Mouse (Mus musculus) hindbrain, embryonic 13.5 days (tissue): ENCODE results near the gene Gpm6b. TPM values are rescaled to one million over a fixed set of nuclear protein-coding genes. Genes with fewer than 3 reads are reported as not detected.

Experiments
- ATAC-seq: fragments of 200-750 bp; cut with Nextera tagmentation; 2 replicates; pipeline ENCODE4 v1.8.0; 2017; ENCODE audit warnings: moderate TSS enrichment; ENCODE audit not compliant: low FRiP score
- H3K27ac ChIP-seq: fragments of 300-500 bp; sonication (generic); 2 replicates; pipeline ENCODE4 v1.5.1; 2015; ENCODE audit warnings: inconsistent platforms, mild to moderate bottlenecking, moderate library complexity
- H3K27me3 ChIP-seq: fragments of 300-500 bp; sonication (generic); 2 replicates; pipeline ENCODE4 v1.6.1; 2015; ENCODE audit warnings: mild to moderate bottlenecking, inconsistent platforms
- H3K36me3 ChIP-seq: fragments of 300-500 bp; sonication (generic); 2 replicates; pipeline ENCODE4 v1.6.1; 2015; ENCODE audit warnings: mild to moderate bottlenecking, inconsistent platforms
- H3K4me1 ChIP-seq: fragments of 300-500 bp; sonication (generic); replicated peaks from 2 replicates; pipeline ENCODE4 v1.6.1; 2015; ENCODE audit warnings: inconsistent platforms
- H3K4me2 ChIP-seq: fragments of 300-500 bp; sonication (generic); 2 replicates; pipeline ENCODE4 v1.6.1; 2015; ENCODE audit warnings: inconsistent platforms, mild to moderate bottlenecking, moderate library complexity
- H3K4me3 ChIP-seq: fragments of 300-500 bp; sonication (generic); 2 replicates; pipeline ENCODE4 v1.5.1; 2015; ENCODE audit warnings: mild to moderate bottlenecking, inconsistent platforms
- H3K9ac ChIP-seq: fragments of 300-500 bp; sonication (generic); 2 replicates; pipeline ENCODE4 v1.6.1; 2015; ENCODE audit warnings: mild to moderate bottlenecking, inconsistent platforms
- H3K9me3 ChIP-seq: fragments of 300-500 bp; sonication (generic); 2 replicates; pipeline ENCODE4 v1.6.1; 2016; ENCODE audit warnings: inconsistent platforms
- WGBS: fragments of 180-500 bp; shearing (Covaris S2); methylation state at CpG from one replicate; pipeline ENCODE4 v1.1.7; 2015; 5-methylcytosine and 5-hydroxymethylcytosine counted together
- polyA plus RNA-seq: library from polyadenylated mRNA; unstranded; fragments of >200 nt; fragmentation: Nextera tagmentation; extraction: Ambion mirVana; gene quantifications from 2 replicates; pipeline ENCODE4 v1.2.1, GENCODE M21; 2015

Gpm6b gene
- polyA plus RNA-seq, result 264 and 282 TPM in 2 replicates

DNA sequence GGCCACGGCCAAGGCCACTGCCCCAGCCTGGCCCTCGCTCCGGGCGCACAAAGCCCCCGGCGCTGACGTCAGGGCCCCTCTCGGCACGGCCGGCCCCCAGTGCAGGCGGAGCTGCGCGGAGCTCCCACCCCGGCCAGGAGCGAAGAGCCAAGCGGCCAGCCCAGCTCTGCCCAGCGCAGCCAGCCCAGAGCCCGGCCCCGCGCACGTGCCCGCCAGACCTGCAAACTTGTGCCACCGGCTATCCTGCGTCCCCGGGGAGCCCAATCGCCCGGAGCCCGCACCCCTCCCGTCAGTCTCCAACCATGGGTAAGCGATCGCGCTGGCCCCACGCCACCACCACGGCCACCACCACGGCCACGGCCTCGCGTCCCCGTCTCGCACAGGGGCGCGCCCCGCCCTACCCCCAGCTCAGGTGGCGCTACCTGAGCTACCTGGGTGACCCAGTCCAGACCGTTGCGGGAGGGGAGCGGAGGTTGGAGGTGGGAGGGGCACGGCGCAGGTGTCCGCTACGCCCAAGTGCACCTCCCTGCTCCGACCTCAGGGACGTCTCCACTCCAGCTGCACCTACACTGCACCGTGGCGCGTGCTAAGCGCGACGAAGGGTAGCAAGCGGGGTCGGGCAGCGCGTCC is at the start of gene Gpm6b:
Gene Gpm6b, plus strand, starts transcription at position 81 of the 630 bp plus-strand sequence.
- H3K4me1 ChIP-seq, result no peaks in the 10 kb centered on the region
- H3K9me3 ChIP-seq, result no peaks in the 10 kb centered on the region
- H3K4me3 ChIP-seq, result peak within 1 kb of the TSS; percentile 57
- peak within 1 kb of the TSS; percentile 78 for H3K9ac ChIP-seq
- peak within 1 kb of the TSS; percentile 69 for H3K4me2 ChIP-seq
- WGBS, result 35% methylated on average over 45 of the region's 63 CpGs
- H3K27me3 ChIP-seq, result peaks cover 18% of the 10 kb centered on the region
- no peaks in the 10 kb centered on the region for H3K36me3 ChIP-seq
- peak within 1 kb of the TSS; percentile 12 for H3K27ac ChIP-seq
- ATAC-seq, result peak; percentile 93

DNA sequence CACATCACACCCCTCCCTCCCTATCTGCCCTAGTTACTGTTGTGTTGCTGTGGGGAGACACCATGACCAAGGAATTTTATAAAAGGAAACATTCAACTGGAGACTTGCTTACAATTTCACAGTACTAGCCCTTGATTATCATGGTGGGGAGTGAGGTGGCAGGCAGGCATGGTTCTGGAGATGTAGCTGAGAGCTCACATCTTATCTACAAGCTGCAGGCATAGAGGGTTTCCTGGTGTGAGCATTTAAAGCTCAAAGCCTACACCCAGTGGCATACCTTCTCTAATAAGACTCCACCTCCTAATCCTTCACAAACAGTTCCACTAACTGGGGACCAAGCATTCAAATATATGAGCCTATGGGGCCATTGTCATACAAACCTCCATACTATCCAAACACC is 42.4 kb upstream of the Gpm6b start:
- no peak overlapping the region for H3K4me2 ChIP-seq
- no peaks in the 10 kb centered on the region for H3K4me1 ChIP-seq
- H3K9me3 ChIP-seq, result no peaks in the 10 kb centered on the region
- no peak overlapping the region for H3K27ac ChIP-seq
- no peaks in the 10 kb centered on the region for H3K27me3 ChIP-seq
- no peak overlapping the region for H3K9ac ChIP-seq
- no peak for ATAC-seq
- no peak overlapping the region for H3K4me3 ChIP-seq
- no peaks in the 10 kb centered on the region for H3K36me3 ChIP-seq

DNA sequence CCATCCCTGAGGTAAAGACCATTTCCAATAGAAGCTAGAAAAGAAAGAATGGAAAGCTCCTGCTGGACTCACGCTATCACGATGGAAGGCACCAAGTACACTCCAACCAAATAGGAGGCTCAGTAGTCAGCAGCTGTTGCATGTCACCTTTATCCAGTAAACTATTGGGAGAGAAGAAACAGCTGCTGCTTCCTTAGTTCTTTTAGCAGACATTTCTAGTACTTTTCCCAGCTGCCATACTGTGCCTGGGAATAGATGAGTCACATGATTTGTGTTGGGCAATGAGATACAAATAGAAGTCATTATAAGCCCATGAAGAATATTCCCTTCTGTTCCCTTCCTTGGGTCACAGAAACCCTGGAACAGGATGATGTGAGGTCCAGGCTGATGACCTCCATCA is 40.4 kb upstream of the Gpm6b start:
- H3K27ac ChIP-seq, result no peak overlapping the region
- H3K4me3 ChIP-seq, result no peak overlapping the region
- no peak overlapping the region for H3K9ac ChIP-seq
- no peak for ATAC-seq
- no peak overlapping the region for H3K4me2 ChIP-seq
- no peaks in the 10 kb centered on the region for H3K36me3 ChIP-seq
- WGBS, result 96% methylated on average over 2 of the region's 2 CpGs
- H3K9me3 ChIP-seq, result no peaks in the 10 kb centered on the region
- H3K4me1 ChIP-seq, result no peaks in the 10 kb centered on the region
- no peaks in the 10 kb centered on the region for H3K27me3 ChIP-seq

DNA sequence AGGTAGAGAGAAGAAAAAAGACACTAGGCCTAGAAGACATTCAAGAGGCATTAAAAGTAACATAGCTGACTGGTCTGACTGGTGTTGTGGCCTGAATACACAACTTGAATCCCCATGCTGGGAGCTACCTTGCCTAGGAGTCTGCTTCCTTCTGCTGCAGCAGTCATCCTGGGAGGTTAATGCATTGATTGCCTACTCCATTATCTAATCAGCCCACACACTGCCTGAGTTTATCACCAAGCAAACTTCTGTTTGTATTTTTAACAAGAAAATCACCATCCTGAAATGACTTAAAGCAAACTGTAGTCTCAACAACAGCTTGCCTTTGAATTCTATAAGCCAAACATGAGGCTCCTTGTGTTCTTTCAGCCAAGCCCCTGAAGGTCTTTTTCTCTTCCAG is 38.9 kb upstream of the Gpm6b start:
- no peak overlapping the region for H3K27ac ChIP-seq
- no peaks in the 10 kb centered on the region for H3K4me1 ChIP-seq

DNA sequence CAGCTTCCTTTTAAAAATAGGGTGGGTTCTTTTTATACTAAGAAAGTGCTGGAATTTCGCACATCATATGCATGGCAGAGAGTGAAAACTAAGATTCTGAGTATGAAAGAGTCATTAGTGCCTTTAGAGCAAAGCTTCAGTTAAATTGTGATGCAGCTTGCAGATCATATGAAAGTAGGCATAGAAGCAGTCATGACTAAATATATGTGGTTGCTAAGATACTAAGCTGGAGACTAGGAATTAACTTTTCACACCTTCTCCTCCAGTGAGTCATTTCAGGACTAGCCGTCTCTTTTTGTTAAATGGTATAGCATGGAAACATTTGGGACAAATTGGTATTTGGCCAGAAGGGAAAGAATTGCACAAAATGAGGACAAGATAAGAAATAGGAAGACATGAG is 24.1 kb upstream of the Gpm6b start:
- H3K4me3 ChIP-seq, result no peak overlapping the region
- no peak overlapping the region for H3K9ac ChIP-seq
- no peaks in the 10 kb centered on the region for H3K9me3 ChIP-seq
- no peak overlapping the region for H3K4me2 ChIP-seq
- H3K36me3 ChIP-seq, result no peaks in the 10 kb centered on the region
- ATAC-seq, result no peak
- WGBS, result 84% methylated on average over 2 of the region's 2 CpGs
- H3K4me1 ChIP-seq, result no peaks in the 10 kb centered on the region
- H3K27me3 ChIP-seq, result peaks cover 24% of the 10 kb centered on the region
- no peak overlapping the region for H3K27ac ChIP-seq

More for the DNA sequence above, 38.9 kb upstream of the Gpm6b start:
- ATAC-seq, result no peak
- no peaks in the 10 kb centered on the region for H3K9me3 ChIP-seq
- H3K4me2 ChIP-seq, result no peak overlapping the region
- no peaks in the 10 kb centered on the region for H3K36me3 ChIP-seq
- no peaks in the 10 kb centered on the region for H3K27me3 ChIP-seq
- no peak overlapping the region for H3K4me3 ChIP-seq
- no peak overlapping the region for H3K9ac ChIP-seq

DNA sequence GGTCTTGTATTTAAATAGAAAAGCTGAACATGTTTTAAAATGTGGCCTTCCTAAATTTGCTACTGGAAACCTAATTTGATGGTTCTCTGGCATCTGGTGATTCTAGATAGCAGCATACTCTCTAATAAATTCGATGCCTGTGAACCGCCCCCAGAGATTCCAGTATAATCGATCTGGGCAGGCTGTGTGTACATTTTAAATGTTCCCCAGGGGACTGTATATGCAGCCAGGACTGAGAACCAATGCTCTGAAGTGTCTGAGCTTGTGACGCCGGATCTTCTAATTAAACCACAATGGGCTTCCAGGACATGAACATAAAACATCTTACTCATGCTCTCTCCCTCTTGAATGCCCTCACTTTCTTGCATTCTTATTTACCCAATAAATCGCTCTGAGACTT is 22.5 kb upstream of the Gpm6b start:
- Histone ChIP-seq H3K27ac (no peak overlapping the region), H3K4me1 (no peaks in the 10 kb centered on the region), H3K9me3 (no peaks in the 10 kb centered on the region), H3K27me3 (peaks cover 24% of the 10 kb centered on the region), H3K4me2 (no peak overlapping the region), H3K36me3 (no peaks in the 10 kb centered on the region), H3K9ac (no peak overlapping the region), H3K4me3 (no peak overlapping the region)
- 62% methylated on average over 6 of the region's 6 CpGs for WGBS
- no peak for ATAC-seq

DNA sequence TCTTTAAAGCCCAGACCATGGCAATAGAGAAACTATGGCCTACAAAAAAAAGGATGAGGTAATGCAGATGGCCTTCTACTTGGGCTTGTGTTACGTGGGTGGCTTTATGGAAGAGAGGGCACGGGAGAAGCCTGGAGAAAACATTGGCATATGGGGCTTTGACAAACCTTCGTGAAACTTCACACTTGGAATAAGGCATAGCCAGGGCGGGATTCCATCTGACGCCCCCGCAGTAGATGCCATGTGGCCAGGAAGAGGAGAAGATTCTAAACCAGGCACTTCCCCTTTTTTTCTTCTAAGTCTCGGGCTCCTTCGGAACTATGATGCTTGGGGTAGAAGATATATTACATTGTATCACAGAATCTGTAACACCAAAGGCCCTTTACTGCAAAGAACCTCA is 22.0 kb upstream of the Gpm6b start:
- H3K27ac ChIP-seq, result no peak overlapping the region
- no peaks in the 10 kb centered on the region for H3K36me3 ChIP-seq
- H3K4me2 ChIP-seq, result no peak overlapping the region
- H3K9ac ChIP-seq, result no peak overlapping the region
- H3K4me3 ChIP-seq, result no peak overlapping the region
- ATAC-seq, result no peak
- WGBS, result 95% methylated on average over 8 of the region's 8 CpGs
- no peaks in the 10 kb centered on the region for H3K9me3 ChIP-seq
- H3K4me1 ChIP-seq, result no peaks in the 10 kb centered on the region
- H3K27me3 ChIP-seq, result peaks cover 24% of the 10 kb centered on the region

DNA sequence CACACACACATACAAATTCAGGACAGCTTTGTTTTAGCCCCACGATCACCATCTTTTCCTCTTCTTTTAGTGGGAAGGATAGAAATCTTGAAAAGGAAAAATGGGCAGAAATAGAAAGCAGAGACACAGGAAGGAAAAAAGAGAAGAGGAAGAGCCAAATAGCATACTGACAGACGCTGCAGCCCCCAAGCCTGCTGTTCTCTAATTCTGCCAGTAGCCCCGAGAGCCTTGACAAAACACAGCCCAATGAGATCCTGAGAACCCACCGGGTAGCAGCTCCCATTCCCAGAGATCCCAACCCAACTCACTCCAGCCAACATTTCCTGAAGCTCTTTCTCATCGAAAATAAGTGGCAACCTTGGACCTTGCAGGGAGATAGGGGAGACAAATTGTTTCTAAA is 19.4 kb upstream of the Gpm6b start:
- H3K4me1 ChIP-seq, result no peaks in the 10 kb centered on the region
- no peak overlapping the region for H3K4me2 ChIP-seq
- no peaks in the 10 kb centered on the region for H3K36me3 ChIP-seq
- no peak overlapping the region for H3K27ac ChIP-seq
- WGBS, result 66% methylated on average over 5 of the region's 5 CpGs
- H3K9me3 ChIP-seq, result no peaks in the 10 kb centered on the region
- H3K27me3 ChIP-seq, result peaks cover 15% of the 10 kb centered on the region; the same call in 1 of the 2 replicates
- ATAC-seq, result no peak
- no peak overlapping the region for H3K4me3 ChIP-seq
- no peak overlapping the region for H3K9ac ChIP-seq

DNA sequence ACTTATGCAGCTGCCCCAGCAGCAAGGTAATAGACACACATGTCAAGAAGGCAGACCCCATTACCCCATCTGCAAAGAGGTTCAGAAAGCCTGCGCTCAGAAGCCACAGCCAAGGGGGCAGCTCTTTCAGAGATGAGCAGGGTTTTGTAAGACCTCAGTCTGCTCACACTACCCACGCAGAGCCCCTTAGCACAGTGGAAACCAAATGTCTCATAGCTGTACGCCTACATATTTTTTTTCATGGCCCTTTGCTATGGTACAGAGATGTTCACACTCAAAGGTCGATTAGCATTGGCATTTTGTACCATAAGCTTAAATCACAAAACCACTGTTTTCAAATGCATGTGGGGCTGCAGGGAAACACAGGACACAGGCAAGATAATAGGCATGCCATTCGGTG is 11.9 kb upstream of the Gpm6b start:
- WGBS, result 61% methylated on average over 5 of the region's 5 CpGs
- Histone ChIP-seq H3K4me2 (no peak overlapping the region), H3K4me1 (no peaks in the 10 kb centered on the region), H3K27me3 (no peaks in the 10 kb centered on the region; the same call in 1 of the 2 replicates), H3K9ac (no peak overlapping the region), H3K4me3 (no peak overlapping the region), H3K9me3 (no peaks in the 10 kb centered on the region), H3K36me3 (no peaks in the 10 kb centered on the region), H3K27ac (no peak overlapping the region)
- ATAC-seq, result no peak

DNA sequence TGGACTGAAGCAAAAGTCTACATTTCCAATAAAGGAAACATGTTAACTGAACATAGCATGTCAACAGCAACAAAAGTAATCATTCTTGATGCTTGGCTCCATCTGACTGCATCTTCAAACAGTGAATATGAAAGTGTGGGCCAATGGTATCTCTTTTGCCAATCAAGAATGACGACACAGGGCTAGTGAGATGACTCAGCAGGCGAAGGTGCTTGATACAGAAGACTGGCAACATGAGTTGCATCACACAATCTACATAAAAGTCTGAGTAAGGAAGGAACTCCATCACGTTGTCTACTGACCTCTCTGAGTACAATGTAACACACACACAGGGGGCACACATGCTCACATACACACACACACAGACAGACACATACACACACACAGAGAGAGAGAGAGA is 9.0 kb upstream of the Gpm6b start:
- Histone ChIP-seq H3K27ac (no peak overlapping the region), H3K36me3 (no peaks in the 10 kb centered on the region), H3K4me1 (no peaks in the 10 kb centered on the region), H3K9ac (no peak overlapping the region), H3K4me2 (no peak overlapping the region), H3K4me3 (no peak overlapping the region), H3K9me3 (no peaks in the 10 kb centered on the region), H3K27me3 (no peaks in the 10 kb centered on the region; the same call in 1 of the 2 replicates)
- WGBS, result 85% methylated on average over 3 of the region's 3 CpGs
- no peak for ATAC-seq

DNA sequence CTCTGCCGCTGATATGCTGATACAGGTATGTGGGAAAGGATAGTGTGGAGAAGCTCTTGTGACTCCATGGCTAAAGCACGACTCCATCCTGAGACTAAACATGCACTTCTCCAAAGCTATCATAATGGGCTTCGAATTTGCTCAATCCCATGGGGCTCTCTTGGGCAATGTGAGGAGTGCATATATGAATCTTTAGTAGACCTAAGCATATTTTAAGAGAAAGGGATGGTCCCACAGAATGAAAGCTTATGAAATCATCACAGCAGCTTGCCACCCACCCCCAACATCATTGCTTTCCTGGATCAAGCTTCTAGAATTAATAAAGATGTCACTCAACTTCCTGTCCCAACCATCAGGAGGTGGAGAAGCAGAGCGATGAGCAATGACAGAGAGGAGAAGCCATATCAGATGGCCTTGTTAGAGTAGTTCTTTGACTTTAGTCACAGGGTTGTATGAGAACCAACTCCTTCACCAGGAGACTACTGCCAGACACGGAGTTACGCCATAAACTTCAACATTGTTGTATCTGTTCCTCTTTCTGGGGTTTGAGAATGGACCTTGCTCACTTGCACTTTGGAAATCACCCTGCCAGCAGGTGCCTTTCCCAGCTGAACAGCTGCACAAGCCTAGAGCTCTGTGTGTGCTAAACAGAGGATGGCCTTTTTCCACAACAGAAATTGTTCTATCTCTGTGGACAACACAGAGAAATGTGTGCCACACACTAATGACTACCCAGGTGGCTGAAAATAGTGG is 8.0 kb upstream of the Gpm6b start:
- Histone ChIP-seq H3K9me3 (no peaks in the 10 kb centered on the region), H3K4me1 (no peaks in the 10 kb centered on the region), H3K4me2 (no peak overlapping the region), H3K4me3 (no peak overlapping the region), H3K27ac (no peak overlapping the region), H3K27me3 (no peaks in the 10 kb centered on the region; the same call in 1 of the 2 replicates), H3K9ac (no peak overlapping the region), H3K36me3 (no peaks in the 10 kb centered on the region)
- no peak for ATAC-seq
- WGBS, result 88% methylated on average over 6 of the region's 6 CpGs

DNA sequence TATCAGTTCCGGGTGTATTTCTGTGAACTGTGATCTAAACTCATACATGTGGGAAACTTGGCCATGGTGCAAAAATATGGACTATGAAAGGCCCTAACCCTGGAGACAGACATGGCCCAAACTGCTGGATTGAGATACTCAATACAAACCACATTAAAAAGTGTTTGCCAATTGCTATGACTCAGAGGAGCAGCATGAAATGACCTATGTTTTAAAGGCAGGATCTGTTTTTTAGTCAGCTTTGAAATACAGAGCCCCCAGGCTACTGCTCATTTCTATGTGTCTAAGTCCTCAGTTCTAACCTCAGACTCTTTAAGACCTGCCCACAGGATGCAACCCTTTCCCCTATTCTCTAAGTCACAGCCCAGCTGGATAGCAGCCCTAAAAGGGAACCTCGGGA is 2.6 kb upstream of the Gpm6b start:
- 62% methylated on average over 2 of the region's 2 CpGs for WGBS
- Histone ChIP-seq H3K36me3 (no peaks in the 10 kb centered on the region), H3K27ac (no peak overlapping the region), H3K9me3 (no peaks in the 10 kb centered on the region), H3K4me3 (no peak overlapping the region), H3K27me3 (peaks cover 18% of the 10 kb centered on the region), H3K9ac (no peak overlapping the region), H3K4me1 (no peaks in the 10 kb centered on the region), H3K4me2 (no peak overlapping the region)
- ATAC-seq, result no peak

DNA sequence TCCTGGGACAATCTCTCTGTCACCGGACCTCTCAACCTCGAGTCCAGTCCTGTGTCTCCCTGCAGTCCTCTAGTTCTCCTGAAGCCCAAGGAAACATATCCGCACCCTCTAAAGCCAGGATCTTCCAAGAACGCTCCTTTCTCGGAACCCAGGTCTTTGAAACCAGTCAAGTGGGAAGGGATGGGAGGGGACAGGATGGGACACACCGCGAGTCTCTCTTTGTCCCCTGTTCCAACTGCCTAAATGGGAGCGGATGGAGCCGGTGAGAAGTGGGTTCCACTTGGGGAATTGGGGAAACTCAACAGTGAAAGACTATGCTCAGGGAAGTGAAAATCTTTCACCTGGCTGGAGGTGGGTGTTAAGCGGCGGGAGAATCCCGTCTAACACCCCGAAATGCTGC is 809 bp downstream of the Gpm6b start:
- Histone ChIP-seq H3K4me3 (peak overlapping the region; percentile 57), H3K4me1 (no peaks in the 10 kb centered on the region), H3K36me3 (no peaks in the 10 kb centered on the region), H3K27ac (no peak overlapping the region; the same call in 1 of the 2 replicates), H3K9ac (peak overlapping the region; percentile 78), H3K4me2 (peak overlapping the region; percentile 69), H3K27me3 (peaks cover 18% of the 10 kb centered on the region), H3K9me3 (no peaks in the 10 kb centered on the region)
- peak; percentile 19; the same call in 1 of the 2 replicates for ATAC-seq
- WGBS, result 28% methylated on average over 13 of the region's 13 CpGs
